Mouse (Mus musculus) gastrocnemius, postnatal 25 days (tissue): ENCODE data around the gene Slc4a4. TPM values are rescaled to one million over a fixed set of nuclear protein-coding genes. Genes with fewer than 3 reads are reported as not detected.
"Not testable (repeated sequence)": the region's sequence is repeated elsewhere in the genome, so short reads cannot be mapped to it uniquely, and the experiment has no call there.

Experiments
- DNase-seq: peaks from one replicate; pipeline ENCODE4 v3.0.0; 2022
- total RNA-seq, 2 experiments: library from RNA; stranded (reverse); gene quantifications; 1 replicate in 1 of 2; 2 replicates in 1 of 2; pipeline ENCODE4 v1.2.3; 2021

Gene Slc4a4
- total RNA-seq, 2 experiments from 2014 or later = 9.7 to 12.3 TPM

GRCm38 (mm10) chr5:88960342-88961105 is 73.9 kb downstream of the Slc4a4 start:
- DNase-seq = no peak

DNA sequence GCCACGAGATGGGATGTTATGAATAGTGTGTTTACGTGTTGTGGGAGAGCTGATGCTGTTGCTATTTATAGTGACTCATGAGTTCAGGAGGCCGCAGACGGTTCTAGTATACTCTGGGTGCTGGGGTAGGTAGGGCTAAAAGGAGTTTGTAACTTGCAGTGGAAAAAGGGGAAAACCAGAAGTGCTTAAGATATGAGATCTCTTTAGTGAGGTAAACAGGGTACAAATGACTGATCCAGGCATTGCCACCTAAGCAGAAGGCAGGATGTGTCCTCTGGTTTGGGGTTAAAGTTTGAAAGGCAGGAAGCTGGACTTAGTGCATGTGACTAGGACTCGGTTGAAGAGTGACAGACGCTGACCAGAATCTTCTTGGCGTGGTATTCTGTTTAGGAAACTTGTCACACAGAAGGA is 74.7 kb downstream of the Slc4a4 start:
- no peak for DNase-seq

DNA sequence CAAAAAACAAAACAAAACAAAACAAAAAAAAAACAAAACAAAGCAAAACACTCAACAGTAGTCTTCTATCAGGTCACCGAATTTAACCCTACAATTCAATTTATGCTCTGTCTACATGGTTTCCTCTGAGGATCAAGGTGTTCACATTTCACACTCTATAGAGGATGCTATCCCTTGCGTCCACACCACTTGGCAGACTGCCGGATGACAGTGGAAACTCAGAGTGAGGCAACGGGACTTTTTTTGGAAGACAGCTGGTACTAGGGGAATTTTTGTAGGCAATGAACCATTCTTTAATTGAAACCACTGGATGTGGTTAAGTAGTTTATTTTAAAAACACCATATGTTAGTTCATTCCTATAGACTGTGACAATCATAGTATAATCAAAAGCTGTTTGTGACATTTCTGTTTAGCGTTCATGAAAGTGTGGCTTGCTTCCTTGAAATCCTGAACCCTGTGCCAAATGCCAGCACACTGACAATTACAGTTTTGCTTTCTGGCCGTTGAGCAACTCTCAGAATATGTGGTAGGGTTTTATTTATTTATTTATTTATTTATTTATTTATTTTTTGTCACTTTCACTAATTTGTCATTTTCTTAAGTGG is 78.2 kb downstream of the Slc4a4 start:
- no peak for DNase-seq

GRCm38 (mm10) chr5:88966507-88966906 is 79.9 kb downstream of the Slc4a4 start:
- no peak for DNase-seq

DNA sequence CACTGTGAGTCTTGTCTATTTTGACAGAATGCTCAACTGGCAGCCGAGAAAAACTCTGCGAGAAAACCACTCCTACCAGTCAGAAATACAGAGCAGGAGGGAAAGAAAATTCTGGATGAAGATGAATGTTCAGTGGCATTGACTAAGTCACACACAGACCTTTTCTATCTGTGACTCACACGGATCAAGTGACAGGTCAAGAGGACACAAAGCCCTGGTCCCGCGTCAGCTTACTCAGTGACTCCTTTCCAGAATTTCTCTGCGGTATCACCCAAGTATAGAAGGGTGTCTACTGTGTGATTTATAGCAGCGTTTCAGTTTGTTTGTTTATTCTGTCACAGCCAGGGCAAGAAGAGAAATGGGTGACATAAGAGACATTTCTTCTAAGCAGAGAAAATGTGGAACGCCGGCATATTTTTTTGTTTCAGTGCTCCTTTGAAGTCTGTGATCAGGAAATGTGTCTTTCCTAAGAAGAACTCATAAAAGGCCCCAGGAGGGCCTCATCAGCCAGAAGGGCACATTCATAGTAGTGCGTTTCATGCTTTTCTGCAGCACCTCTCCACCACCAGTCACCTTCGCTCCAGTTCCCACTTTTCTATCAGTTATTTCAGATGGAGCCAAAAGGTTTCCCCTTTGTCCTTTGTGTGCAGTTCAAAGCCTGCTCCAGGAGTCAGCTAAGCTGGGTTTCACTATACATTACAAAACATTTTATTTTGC is 82.5 kb downstream of the Slc4a4 start:
- peak; percentile 24 for DNase-seq

DNA sequence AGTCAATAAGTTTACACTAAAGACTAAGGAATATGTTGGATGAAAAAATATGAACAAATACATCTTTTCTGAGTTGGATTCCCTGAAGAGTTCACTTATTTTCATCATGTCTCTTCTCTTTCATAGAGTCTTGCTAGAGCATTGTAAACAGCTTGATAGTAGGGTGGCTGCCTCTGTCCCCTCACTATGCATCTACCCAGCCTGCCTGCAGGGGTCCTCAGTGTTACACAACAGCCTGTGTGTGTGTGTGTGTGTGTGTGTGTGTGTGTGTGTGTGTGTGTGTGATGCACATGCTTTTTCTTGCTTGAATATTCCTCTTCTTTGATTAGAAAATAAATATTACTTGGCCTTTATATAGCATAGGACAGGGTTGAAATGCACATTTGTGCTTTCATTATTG is 84.9 kb downstream of the Slc4a4 start:
- no peak for DNase-seq

DNA sequence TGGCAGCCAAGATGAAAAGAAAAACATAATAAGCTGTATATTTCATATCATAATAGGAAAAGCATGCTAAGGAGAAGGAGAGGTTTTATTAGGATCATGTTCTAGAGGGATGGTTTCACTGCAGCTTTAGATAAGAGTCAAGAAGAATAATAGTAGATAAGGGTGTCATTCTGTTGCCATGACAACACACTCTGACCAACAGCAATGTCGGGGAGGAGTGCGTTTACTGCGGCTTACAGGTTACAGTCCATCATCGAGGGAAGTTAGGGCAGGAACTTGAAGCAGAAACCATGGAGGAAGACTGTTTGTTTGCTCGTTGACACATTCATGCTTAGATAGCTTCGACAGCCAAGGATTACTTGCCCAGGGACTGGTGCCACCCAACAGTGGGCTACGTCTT is 85.7 kb downstream of the Slc4a4 start:
- DNase-seq = no peak

DNA sequence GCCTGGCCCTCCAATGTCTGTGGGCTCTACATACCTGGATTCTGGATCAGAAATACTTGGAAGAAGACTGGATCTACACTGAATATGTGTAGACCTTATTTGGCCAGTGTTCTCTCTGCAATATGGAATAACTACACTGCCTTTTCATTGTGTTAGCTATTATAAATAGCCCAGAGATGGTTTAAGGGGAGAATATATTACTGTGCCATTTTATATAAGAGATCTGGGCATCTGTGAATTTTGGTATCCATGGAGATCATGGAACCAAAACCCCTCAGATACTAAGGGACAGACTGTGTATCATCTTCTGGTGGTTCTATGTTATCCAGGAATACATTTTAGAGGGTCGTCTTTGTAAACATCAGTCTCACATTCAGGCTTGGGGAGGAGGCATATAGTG is 86.5 kb downstream of the Slc4a4 start:
- no peak for DNase-seq

DNA sequence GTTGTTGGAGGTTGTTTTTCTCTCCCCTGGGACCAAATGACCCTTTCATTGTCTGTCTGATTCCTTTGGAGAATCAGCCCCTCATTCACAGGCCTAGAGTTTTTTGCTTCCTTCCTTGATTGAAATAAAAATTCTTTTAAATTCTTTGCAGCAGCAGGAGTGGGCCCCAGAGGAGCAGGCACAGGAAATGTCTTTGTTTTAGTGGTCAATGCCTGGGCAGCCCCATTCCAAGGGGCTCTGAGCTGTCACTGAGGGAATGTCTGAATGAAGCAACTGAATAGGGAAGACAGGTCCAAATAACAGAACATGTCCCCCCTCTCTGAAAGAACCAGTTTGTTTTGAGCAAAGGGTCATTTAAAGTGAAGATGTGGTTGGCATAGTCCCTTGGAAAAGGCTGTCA is 89.1 kb downstream of the Slc4a4 start:
- DNase-seq = no peak

GRCm38 (mm10) chr5:88976428-88976827 is 89.8 kb downstream of the Slc4a4 start:
- no peak for DNase-seq

GRCm38 (mm10) chr5:88980740-88981139 is 94.1 kb downstream of the Slc4a4 start:
- DNase-seq = no peak

DNA sequence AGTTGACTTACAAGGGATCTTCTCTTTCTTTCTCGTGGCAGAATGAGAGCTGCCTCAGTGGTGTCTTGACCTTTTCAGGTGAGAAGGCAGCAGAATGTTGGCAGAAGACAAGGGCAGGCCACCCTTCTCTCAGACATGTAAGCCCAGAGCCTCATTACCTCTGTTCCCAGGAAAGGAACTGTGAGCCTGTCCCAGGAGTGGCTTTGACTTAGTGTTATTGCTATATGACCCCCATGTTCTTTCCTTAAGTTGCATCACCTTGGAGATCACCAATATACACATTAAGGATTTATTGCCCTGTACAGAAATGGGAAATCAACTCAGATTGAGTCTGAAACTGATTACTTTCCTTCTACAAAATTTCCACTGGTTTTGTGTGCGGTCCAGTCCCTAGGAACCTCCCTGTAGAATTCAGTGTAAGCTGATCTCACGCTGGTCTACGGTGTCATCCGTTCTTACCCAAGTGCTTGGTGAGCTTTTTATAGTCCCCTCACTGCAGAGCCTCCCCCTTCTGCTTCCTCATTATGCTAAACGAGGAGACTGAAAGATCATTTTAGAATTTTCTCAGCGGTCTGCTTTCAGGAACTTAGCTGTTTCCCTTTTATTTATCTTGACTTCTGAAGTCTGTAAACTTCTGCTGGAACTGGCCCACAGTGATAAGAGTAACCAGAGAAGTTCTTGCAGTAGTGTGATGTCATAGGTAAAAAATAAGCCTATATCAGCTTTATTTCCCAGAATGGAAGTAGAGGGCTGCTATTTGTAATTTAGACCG is 94.8 kb downstream of the Slc4a4 start:
- peak; percentile 31 for DNase-seq

DNA sequence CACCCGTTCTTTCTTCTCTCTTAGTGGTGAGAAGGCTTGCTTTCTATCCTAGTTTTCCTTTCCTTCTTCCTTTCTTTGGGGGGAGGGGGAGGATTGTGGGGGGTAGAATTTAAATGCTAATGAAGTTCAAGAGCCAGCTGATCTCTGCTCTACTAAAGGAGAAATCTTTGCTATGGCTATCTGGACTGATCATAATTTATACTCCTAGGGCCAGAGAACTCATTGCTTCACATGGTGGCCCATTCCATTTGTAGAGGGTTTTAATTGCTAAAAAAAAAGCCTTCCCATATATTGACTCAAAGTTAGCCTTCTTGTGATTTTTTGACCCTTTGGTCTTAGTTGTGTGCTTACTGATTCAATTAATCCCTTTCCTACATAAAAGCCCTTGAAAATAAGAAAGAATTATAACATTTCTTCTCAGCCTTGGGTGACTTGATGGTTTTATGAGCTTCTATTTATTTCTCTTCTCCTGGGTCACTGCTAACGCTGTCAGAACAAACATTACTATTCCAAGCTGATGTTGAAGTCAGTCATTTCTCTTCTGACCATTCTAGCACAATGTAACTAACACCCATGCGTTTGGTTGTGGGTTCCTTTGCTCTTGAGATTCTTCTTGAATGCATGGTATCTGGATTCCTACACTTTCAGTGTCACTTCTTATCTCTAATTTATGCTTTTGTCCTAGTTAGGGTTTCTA is 95.6 kb downstream of the Slc4a4 start:
- no peak for DNase-seq

DNA sequence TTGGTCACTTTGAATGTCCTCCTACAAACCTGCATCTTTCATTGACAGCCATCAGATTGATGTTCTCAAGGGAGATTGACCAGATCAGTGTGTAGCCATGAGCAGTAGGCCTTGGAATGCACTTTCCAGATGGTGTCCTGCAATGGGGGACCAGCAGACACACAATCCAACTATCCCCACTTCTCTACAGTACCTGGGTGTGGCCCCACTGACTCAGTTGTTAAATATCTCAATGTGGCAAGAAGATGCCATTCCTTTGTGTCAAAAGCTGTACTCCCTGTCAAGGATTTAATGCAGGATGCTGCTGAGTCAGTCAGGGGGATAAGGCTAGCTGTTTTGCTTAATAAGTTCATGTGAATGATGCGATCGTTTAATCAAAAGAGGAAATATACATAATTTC is 96.6 kb downstream of the Slc4a4 start:
- no peak for DNase-seq

GRCm38 (mm10) chr5:88983652-88984051 is 97.0 kb downstream of the Slc4a4 start:
- no peak for DNase-seq

- DNase-seq = no peak
These were observed 102.4 kb downstream of the Slc4a4 start for GRCm38 (mm10) chr5:88989018-88989417.

DNA sequence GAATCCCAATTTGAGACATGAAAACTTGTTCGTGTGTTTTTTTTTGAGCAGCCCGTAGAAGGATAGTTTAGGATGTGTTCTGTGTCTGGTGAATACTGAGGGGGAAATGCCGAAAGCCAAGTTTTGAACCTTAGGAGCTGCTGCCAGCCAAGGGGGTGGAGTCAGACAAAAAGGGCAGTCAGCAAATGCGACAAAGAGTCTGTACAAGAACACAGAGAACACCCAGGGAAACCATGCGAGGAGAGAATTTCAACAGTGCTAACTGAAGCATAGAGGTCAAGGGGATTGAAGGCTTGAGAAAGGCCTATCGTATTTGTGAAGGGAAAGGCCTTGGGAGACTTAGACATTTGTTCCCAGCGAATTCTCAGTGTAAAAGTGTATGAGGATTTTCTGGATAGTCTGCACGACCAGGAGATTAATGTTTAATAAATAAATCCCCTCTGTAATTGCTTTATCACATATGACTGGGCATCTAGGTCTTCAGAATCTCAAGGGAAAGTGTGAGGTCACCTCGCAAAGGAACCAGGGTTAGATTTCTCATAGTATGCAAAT is 103.7 kb downstream of the Slc4a4 start:
- peak; percentile 17 for DNase-seq

GRCm38 (mm10) chr5:88991309-88991708 is 104.7 kb downstream of the Slc4a4 start:
- DNase-seq = not testable (repeated sequence)

DNA sequence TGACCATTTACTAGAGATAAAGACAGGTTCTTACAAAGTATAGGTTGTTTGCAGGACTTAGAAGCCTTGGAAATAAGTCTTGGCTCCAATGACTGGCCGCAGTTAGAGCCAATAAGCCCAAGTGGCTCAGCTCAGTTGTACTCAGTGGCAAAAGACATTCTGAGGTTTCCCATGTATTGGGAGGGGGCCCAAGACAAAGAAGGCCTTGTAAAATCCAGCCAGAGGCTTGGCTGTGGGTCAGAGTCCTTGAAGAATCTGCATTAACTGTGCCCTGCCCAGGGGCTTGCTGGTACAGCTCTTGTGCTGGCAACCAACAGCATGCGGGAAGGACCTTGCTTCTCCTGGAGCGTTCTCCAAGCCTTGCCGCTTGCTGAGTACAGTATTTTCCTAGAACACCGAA is 107.9 kb downstream of the Slc4a4 start:
- DNase-seq = no peak

DNA sequence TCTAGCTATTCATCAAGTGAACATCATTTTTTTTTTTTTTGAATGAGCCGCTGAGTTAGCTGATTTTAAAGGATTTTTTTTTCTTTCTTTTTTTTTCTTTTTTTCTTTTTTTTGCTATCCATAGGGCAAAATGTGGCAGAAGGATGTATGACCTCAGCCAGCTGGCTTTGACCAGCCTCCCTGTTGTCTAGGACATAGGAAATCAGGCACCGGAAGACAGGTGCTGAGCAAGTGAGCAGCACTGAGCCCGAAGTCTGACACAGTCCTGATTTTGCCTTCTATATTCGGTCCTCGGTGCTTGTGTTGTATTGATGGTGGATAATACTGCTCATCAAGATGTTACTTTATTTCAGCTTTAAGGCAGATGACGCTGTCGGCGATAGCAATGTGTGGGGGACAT is 109.6 kb downstream of the Slc4a4 start:
- DNase-seq = no peak

DNA sequence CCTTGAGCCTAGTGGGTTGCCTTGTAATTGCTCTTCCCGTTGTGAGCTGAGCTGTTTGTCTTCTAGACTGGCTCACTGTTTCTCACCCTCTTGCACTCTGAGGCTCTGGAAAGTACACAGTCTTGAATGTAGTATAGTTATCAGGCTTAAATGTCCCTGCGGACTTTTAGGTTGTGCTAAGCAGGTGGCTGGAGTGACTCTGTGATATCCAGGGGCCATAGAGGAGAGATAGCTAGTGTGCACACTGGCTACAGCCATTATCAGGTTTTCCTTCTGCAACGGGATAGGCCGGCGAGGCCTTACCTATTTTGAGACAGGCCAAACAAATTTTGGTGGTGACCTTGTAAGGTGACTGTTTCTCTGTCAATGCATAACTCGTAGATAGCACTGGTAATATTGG is 110.7 kb downstream of the Slc4a4 start:
- no peak for DNase-seq

DNA sequence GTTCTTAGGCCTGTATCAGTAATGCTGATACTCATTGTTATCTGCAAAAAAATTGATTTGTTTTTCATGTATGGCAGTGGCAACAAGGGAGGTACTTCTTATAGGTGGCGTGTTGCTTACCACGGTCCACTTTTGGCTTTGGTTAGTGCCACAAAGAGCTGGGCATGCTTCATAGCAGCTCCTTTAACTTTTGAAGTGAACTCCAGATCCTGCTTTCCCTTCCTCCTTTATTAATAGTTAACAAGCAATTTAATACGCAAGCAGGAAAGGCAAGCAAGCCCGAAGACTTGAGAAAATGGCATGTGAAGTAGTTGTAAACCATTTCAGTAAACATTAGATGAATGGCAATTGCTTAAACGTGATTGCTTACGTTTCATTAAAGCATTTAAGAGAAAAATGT is 113.2 kb downstream of the Slc4a4 start:
- no peak for DNase-seq
